Mouse (Mus musculus) heart, adult 8-10 months (tissue): Measurements from ENCODE around the gene 1700008O03Rik. TPM values are rescaled to one million over a fixed set of nuclear protein-coding genes. Genes with fewer than 3 reads are reported as not detected.

Experiments
- DNase-seq: peaks from one replicate; pipeline ENCODE4 v3.0.0; 2022; ENCODE audit warnings: low spot score
- total RNA-seq, 4 experiments: library from RNA; stranded (reverse); gene quantifications; 2 replicates each; pipeline ENCODE4 v1.2.4; 2022

1700008O03Rik gene
- under 1 TPM in 1 of 4 experiments, not detected in 3; 0.46 TPM for total RNA-seq

DNA sequence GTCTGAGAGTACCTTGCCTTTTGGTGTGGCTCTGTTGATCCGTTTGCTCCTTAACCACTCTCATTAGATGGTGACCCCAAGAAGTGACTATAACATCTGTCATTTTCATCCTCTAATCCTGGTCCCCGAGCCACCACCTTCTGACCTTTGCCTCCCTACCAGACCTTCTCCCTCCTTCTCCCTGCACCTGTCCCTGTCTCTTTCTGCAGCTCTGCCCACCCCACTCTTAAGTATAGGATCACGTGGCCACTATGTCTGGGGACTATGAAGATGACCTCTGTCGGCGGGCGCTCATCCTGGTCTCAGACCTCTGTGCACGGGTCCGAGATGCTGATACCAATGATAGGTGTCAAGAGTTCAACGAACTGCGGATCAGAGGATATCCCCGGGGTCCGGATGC lies at the start of gene 1700008O03Rik:
1700008O03Rik (minus strand) TSS at position 101 of the 400 bp plus-strand sequence.
- DNase-seq = no peak

- DNase-seq = no peak
Observed at GRCm38 (mm10) chr7:44434089-44434488, 48.5 kb upstream of the 1700008O03Rik start.

DNA sequence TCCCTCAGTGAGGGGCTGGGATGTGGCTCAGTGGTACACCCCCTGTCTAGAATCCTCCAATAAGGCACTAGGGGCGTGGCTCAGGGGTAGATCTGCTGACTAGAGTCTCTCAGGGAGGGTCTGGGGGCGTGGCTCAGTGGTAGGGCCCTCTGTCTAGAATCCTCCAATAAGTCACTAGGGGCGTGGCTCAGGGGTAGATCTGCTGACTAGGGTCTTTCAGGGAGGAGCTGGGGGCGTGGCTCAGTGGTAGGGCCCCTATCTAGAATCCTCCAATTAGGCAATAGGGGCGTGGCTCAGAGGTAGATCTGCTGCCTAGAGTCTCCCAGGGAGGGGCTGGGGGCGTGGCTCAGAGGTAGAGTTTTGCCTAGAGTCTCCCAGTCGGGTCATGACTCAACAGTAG lies 47.8 kb upstream of the 1700008O03Rik start:
- DNase-seq = no peak

GRCm38 (mm10) chr7:44432550-44432949 lies 46.9 kb upstream of the 1700008O03Rik start:
- no peak for DNase-seq

- DNase-seq = no peak
Observed at GRCm38 (mm10) chr7:44429534-44430488, 44.2 kb upstream of the 1700008O03Rik start.

GRCm38 (mm10) chr7:44428968-44429521 lies 43.4 kb upstream of the 1700008O03Rik start, which contains the start of gene Lrrc4b:
Lrrc4b (plus strand) TSS chr7:44429018.
- no peak for DNase-seq

GRCm38 (mm10) chr7:44428171-44428950 lies 42.7 kb upstream of the 1700008O03Rik start:
- no peak for DNase-seq

DNA sequence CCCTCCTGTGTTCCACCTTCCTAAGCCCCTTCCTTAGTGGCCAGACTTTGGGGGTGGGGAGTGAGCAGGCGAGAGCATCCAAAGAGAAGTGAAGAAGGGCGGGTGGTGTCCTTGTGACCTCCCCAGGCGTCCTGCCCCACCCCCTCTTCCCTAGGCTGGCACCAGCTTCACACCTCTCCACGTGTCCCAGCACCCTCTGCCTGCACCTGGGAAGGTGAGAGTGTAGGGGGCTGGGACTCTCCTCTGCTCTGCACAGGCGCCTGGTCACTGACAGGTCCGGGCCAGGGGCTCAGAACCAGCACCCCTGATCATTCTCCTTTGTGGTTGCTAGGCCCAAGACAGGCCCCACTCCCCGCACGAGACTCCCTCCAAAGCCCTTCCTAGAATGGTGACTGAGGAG lies 42.0 kb upstream of the 1700008O03Rik start:
- no peak for DNase-seq

GRCm38 (mm10) chr7:44413307-44413706 lies 27.7 kb upstream of the 1700008O03Rik start:
- DNase-seq = no peak

DNA sequence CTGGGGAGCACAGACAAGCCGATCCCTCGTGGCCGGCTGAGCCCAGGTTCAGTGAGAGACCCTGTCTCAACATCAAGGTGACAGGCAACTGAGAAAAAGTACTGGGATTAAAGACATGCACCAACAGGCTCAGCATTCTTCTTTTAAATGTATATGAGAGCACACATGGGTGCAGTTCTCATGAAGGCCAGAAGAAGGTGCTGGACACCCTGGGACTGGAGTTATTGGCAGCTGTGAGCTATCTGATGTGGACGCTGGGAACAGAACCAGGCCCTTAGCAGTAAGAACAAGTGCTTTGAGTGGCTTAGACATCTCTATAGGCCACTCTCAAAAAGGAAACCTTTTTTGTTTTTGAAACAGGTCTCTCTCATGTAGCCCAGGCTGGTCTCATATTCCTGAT lies 25.5 kb upstream of the 1700008O03Rik start:
- no peak for DNase-seq

DNA sequence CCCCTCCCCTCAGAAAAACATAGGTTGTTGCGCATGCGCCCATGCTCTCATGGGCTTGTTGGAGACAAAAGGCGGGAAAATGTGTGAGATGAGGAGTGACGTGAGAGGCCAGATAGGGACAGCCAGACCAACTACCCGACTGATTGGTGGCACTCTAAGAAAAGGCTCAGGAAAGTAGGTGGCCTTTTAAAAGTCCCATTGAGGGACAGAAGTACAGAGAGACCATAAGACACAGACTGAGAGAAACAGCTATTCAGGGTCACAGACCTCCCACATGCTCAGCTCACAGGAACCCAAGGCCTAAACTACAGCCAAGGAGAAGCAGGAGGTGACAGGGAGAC lies 20.4 kb upstream of the 1700008O03Rik start:
- no peak for DNase-seq

- peak; percentile 81 for DNase-seq
Observed at GRCm38 (mm10) chr7:44405346-44406014, 19.9 kb upstream of the 1700008O03Rik start.

- no peak for DNase-seq
Observed at GRCm38 (mm10) chr7:44401673-44402072, 16.1 kb upstream of the 1700008O03Rik start.

GRCm38 (mm10) chr7:44398570-44398969 lies 12.9 kb upstream of the 1700008O03Rik start:
- no peak for DNase-seq

- DNase-seq = no peak
Observed at GRCm38 (mm10) chr7:44393284-44393683, 7.7 kb upstream of the 1700008O03Rik start.

- DNase-seq = no peak
Observed at GRCm38 (mm10) chr7:44392341-44392740, 6.7 kb upstream of the 1700008O03Rik start.

DNA sequence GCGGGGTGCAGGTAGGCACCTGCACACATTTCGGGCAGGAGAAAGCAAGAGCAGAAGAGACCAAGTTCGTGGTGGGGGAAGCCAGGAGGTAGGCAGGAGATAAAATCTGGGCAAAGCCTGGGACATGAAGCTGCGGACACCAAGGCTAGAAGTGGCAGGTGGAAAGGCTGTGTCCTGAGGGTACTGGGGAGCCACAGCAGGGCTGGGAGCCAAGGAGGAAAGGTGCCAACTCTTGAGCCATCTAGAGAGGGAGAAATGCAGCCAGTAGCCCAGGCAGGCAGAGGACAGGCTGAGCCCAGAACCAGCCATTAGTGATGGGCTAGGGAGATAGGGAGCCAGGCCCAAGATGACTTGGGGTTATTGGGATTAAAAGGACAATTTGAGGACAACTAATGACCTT lies 6.2 kb upstream of the 1700008O03Rik start:
- no peak for DNase-seq

GRCm38 (mm10) chr7:44384716-44385059 lies 932 bp downstream of the 1700008O03Rik start:
- no peak for DNase-seq

- DNase-seq = peak; percentile 50
Observed at GRCm38 (mm10) chr7:44383980-44384715, 1.5 kb downstream of the 1700008O03Rik start, which contains the start of gene Syt3. Syt3 (plus strand) TSS chr7:44384102.

DNA sequence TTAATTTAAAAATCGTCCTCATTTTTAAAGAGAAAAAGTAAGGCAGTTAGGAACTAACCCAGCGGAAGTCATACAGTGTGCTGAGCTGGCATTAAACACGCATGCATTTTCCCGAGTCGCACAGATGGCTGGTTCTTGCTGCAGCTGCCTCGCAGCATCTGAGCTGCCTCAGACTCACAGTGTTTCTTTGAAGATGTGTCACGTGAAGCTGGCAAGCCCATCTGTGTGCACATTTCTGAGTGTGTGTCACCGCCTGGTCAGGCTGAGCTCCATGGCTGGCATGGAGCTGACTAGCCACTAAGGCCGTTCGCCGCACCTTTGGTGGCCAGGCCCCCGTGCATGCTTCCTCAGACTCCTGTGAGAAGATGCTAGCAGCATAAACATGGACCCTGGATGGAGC lies 3.1 kb downstream of the 1700008O03Rik start:
- DNase-seq = no peak

- peak; percentile 62 for DNase-seq
Observed at GRCm38 (mm10) chr7:44378290-44378689, 7.3 kb downstream of the 1700008O03Rik start.
